Mouse (Mus musculus): ENCODE measurements around the gene Lamc1. TPM values are rescaled to one million over a fixed set of nuclear protein-coding genes. Genes with fewer than 3 reads are reported as not detected.
A peak's percentile ranks its signal among the peaks of the same experiment; 100 is the strongest.

Lamc1 gene
- total RNA-seq, 2 experiments from 2014 or later = 25.3 to 34.8 TPM

DNA sequence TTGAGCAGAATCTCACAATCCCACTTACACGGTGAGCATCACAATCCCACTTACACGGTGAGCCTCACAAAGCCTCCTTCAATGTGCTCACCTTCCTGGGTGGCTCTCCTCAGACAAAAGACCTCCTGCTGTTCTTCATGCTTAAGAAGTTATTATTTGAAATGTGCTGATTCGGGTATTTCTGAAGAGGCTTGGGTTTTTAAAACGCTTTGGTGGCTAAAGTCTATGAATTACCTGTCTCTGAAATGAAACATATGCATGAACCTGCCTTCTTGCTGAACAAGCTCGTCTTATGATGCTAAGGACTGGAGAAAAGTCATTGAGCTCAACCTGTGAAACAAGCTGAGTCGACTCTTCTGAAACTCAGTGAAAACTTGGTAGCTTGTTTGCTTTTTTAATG lies 36.6 kb downstream of the Lamc1 start:
- no peak for DNase-seq

DNA sequence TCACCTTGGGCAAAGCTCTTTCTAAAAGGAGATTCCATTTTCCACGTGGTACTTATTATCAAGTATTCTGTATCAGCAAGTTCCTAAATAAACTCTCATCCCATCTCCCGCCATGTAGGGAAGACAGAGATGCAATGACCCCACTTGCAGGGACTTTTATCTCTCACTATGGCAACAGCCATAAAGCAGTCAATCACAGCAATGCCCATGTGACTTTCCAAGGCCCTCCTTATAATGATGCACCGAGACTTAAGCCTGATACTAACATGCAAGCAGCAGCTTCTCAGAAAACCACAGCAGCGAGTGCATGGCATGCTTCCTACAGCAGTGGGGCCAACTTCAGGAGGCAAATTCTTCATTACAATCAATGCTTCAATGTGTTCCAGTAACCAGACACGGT lies 39.7 kb downstream of the Lamc1 start:
- no peak for DNase-seq

DNA sequence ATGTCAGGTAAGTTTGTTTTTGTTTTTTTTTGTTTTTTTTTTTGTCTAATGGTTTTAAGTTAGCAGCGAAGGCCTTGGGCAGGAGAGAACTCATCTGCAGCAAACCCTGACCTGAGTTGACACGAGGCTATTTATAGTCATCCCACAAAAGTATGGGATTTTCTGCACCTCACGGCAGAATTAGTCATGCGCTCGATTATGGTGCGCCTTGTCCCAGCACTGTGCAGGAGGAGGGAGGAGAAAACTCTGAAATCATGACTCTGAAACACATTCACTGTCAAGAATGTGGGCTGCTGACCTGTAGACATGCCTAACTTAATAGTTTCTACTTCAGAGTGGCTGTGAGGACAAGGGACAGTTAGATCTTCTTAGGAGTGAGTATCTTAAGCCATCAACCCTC lies 40.4 kb downstream of the Lamc1 start:
- DNase-seq = no peak

DNA sequence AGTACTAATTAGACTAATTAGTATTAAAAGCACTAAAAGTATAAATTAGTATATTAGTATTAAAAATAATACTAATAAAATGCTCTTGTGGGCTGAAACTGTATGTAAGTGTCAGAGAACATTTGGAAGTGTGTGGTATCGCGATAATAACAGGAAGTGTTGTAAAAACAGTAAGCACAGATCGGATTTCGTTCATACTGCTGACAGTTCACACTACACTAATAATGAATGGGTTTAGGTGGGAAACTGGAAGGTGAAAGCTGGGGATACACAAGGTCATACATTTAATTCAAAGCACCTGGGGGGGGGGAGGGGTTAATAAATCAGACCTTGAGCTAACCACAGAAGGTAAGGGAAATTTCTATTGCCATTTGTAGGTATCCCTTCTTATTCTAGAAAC lies 41.2 kb downstream of the Lamc1 start:
- no peak for DNase-seq

DNA sequence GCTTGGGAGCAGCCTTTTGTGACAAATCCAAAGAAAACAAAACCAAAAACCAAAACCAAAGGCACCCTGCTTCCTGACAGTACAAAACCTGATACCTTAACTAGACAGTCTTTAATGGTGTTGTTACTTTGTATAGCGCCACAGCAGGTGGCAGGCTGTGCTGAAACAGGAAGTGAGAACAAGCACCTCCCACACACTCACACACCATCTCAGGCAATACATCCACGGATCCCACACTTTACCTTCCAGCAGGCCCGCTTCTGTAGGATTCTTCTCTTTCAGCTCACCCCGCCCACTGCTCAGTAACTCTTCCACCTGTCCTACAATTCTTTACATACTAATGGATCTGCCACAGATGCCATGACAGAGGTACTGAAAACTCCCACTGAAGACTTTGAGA lies 44.6 kb downstream of the Lamc1 start:
- DNase-seq = no peak

DNA sequence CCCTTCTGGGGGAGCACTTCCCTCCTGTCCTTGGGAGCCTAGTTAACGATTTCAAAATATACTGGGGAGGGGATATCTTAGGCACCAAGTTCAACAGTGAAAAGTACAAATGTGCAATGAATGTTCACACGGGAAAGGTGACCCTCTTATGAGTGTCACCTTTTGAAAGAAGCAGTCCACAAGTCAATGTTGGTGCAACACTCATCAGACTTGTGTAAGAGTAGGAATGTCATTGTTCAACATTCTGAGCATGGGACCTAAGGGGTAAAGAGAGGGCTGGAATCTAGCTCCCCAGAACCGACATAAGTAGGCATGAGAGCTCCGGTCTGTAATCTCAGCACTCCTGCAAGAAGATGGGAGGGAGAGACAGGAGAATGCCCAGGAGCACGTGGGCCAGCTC lies 45.1 kb downstream of the Lamc1 start:
- no peak for DNase-seq

DNA sequence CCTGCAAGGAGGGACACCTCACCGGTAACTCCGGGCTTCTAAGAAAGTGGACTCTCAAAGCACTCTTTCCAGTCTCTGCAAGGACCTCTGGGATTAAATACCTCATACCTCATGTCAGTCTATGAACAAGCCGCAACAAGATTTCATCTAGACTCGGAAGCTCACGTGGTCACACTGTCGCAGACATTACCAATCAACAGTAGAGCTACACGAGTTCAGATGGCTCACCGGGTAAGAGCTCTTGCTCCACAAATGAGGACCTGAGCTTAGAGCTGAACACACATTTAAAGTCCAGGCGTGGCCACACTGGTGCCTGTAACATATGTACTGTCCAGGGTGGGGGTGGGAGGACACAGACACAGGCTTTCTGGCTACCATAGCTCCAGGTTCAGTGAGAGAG lies 46.4 kb downstream of the Lamc1 start:
- DNase-seq = no peak

DNA sequence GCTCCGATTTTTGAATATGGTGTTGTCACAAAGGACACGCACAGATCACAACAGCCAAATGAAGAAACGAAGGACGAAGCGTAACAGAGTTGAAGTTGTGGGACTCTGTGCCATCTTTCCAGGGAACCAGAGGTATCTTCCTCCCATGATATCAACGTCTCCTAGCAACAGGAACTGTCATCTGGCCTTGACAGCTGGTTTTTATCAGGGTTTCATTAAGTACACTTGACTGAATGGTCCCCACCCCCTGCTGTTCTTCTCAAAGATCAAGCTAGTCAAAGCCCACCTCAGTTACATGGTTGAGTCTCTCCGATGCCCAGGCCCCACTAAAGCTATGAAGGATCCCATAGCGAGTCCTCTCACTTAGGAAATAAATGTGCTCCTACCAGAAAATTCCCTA lies 47.4 kb downstream of the Lamc1 start:
- no peak for DNase-seq

DNA sequence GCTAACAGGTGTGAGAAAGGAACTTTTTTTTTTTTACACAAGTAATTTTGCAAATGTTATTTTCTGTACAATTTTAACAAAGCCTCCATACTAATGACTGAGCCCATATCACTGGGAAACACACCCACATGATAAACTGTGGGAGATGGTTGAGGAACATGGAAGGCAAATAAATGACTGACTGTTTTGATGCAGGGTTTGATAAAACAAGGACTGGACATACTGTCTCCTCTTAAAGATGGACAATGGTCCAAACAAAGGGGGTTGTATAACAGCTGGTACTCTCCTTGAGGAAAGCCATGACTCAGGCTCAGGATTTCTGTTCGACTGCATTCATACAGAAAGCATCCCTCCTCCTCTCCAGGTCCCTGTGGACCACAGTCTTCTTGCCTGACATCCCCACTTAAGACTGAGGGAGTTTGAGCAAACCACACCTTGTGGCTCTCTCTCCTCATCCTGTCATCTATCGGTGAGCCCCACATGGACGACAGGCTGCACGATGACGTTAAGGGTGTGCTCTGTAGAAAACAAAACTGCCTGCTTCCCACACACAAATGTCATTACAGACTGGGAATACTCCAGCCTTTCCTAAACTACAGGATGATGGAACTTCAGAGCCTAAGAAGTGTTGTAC lies 50.1 kb downstream of the Lamc1 start:
- DNase-seq = peak; percentile 29 to 34

DNA sequence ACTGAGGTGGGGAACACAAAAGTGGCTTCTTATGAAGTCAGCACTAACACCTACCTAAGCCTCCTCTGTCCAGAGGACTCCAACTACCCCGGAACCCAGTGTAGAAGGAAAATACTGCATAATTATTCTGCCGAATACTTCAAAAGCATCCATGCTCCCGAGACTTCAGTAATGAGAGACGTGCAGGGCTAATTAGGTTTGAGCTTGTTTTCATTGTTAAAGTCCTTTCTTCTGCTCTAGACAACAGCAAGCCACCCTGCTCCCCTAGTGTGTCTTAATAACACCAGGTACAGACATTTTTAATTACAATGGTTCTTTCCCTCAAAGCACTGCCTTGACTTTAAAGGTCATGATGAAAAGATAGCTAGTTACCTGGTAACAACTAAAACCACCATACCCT lies 51.1 kb downstream of the Lamc1 start:
- no peak for DNase-seq

DNA sequence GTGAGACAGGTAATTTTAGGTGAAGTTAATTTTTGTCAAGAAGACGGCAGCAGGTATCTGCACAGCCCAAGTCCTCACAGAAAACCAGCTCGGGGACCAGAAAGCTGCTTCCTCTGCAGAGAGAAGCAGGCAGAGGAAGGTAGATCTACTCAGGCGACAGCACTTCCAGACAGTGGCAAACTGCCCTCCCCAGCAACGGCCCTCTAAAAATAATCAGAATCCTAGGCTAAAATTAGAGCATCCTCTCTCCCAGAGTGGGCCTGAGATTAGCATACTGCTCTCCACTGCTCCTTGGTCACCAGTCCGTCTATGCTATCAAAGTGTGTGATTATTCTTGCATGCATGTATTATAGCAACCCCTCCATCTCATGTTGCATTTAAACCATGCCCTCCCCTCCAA lies 52.2 kb downstream of the Lamc1 start:
- no peak for DNase-seq

DNA sequence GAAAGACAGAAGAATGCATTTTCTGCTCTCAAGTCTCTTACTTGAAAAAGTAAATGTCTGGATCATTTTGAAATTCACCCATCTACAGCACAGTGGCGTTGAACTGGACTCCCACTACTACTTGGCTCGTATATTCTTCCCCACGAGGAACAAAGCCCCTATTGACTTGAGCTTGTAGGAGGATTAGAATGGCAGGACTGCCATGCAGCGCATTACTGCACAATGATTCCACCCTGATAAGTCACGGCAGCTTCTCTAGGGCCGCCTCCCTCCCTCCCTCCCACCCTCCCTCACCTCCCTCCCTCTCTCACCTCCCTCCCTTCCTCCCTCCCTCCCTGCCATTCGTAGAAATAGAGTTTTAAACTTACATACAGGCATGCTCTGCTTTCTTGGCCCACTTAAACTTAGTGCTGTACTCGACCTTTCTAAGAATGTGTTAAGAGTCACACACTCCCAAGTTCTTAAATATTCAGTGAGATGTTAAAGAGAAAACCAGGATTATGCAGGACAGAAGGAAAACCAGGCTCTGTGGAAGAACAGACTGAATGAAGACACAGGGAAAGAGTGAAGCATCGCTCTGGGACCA lies 54.5 kb downstream of the Lamc1 start:
- no peak for DNase-seq

DNA sequence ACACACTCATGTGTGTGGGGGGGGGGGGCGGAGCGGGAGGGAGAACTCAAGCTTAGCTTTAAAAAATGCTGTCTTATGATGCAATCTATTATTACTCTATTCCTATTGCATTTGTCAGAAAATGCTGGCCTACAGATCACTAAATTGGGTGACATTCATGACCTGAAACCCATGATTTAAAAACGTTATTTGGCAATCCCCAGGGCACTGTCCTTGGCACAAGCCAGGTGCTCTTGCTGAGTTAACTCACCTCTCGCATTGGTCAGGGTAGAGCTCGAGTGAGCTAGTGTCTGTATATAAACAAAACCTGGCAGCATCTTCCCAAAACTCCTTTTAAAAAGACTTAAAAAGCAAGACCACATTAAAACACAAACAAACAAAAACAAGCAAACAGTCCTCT lies 57.1 kb downstream of the Lamc1 start:
- no peak for DNase-seq

DNA sequence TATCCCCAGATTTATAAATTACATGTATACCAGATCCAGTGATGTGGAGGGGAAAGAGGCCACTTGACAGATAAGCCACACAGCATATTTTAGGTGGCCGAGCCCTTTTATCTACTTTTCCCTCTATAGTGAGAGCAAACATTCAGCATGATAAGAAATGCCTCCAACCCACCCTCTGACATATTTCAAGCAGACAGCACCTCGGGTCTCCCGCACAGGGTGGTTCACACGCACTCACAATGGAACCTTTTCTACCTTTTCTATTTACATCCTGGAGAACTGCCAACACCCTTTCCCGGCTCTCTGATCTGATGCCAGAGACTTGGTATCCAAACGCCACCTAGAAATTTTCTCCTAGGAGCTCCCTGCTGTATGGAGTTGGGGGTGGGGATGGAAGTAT lies 58.0 kb downstream of the Lamc1 start:
- no peak for DNase-seq

DNA sequence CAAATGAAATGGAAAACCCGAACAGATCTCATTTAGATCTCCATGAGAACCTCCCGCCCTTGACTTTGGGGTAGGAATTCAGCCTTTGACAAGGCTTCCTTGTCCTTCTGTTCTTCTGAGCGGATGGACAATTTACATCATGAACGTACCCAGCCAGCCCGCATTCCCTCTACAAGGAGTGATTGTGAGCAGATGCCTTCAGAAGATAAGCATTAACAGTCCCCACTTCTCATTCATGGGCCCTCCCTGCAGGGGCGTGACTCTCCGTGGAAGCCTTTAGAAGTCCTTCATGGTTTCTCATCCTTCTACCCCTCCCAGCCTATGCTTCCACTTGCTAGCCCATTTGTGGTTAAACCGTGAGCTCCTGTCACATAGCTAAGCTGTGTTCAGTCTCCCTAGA lies 58.9 kb downstream of the Lamc1 start:
- DNase-seq = no peak

DNA sequence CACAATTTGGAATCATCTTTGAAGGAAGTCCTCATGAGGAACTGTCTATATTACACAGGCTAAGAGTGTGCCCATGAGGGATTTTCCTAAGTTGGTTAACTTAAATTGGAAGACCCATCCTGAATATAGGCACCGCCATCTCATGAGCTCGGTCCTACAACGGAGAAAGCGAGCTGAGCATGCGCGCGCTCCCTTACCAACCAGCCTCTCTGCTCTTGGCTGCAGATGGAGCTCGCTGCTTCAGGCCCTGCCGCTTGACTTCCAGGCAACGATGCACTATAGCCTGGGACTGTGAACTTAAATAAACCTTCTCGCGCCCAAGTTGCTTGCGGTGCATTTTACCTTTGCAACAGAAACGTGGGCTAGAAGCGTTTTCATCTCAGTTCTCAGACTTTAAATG lies 61.8 kb downstream of the Lamc1 start:
- no peak for DNase-seq

DNA sequence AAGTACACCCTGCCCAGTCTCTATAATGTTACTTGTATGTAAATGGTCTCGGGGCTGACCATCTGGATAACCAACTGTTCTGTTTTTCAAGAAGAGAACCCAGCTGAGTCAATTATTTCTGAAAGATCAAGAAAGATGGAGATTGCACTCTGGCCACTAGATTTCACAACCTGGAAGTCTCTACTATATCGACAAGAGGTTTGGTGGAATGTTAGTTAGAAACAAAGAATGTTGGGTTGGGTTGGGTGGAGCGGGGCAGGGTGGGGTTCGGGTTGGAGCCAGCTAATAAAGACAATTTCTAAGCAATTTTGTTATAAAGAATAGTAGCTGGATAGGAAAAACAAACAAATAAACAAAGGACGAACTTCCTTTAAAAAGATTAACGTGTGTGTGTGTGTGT lies 62.9 kb downstream of the Lamc1 start:
- no peak for DNase-seq

DNA sequence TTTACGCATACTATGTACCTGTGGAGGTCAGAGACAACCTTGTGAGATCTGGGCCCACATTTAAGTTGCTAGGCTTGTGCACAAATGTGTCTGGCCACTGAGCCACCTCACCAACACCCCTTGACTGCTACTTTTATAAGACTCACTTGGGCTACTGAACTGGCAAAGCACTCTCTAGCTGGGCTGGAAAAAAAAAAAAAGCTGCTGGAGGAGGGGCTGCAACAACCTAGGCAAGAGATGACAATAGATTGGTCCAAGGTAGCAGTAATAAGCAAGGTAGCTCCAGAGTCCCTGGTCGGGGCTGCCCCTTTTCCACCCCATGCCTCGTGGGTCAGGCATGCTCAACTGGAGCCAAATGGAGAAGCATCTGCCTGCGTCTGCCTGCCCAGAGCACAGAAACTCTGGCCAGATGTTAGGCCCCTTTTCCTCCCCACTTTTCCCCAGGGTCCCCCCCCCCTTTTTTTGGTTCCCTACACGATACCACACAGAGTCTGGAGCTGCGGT lies 63.7 kb downstream of the Lamc1 start:
- no peak for DNase-seq

DNA sequence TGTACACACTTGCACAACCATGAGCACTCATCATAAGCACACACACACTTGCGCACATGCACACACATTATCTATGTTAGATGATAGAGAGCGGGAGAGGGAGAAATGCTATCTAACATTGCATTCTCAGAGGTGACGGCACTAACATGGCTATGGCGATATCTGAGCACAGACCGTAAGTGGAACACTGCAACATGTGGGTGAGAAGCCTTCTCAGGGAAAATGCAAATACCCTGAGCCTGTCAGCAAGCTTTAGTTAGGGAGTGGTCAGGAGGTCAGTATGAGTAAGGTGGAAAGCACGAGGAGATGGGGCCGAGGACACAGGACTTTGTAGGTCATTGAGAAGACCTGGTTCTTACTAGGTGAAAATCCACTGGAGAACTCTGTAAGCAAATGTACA lies 64.3 kb downstream of the Lamc1 start:
- DNase-seq = no peak

DNA sequence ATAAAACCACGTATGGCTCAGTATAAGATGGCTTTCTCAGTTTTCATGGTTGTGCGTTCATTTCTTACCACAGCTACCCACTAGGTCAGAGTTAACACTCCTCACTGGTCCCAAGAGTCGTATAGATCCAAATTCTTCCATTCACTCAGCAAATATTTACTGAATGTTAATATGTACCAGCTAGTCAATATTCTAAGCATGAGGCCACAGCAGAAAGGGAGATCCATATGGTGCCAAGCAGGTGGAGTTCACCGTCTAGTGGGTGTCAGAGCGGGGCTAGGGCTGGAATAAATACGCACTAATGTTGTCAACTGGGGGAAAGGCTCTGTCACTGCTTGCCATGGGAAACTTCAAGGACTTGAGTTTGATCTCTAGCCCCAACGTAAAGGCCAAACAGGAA lies 64.9 kb downstream of the Lamc1 start:
- no peak for DNase-seq

DNA sequence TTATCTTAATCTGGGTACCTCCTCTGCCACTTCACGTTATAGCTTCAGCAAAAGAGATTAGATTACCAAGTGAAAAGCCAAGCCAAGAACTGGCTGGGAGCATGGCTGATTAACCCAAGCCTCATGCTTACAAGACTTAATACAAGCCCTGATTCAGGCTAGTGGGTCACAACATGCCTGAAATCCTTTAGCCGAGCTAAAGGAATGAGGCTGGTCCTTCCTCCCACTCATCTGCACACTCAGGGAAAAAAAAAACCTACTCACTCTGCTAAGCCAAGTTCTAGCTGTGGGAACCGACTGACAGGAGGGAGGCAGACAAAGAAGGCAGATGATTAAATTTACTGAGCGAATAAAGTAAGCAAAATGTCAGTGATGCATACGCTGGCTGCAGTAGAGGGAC lies 65.7 kb downstream of the Lamc1 start:
- DNase-seq = no peak

DNA sequence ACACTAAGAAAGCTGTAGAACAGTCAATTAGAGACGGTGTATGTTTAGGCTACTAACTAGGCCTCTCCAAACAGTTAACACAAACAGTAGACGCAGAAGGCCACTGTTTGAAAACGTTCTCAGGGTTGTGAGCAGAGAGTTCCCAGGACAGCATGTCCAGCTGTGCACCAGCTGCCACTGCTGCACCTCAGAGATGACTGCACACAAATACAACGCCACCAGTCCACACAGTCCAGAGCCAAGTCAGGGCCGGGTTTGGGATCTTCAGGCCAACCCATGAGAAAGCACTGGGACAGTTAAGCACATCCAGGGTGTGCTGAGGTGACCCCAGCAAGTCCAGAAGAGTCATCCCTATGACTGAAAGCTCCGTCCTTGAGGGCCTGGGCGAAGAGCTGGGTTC lies 67.0 kb downstream of the Lamc1 start:
- no peak for DNase-seq

DNA sequence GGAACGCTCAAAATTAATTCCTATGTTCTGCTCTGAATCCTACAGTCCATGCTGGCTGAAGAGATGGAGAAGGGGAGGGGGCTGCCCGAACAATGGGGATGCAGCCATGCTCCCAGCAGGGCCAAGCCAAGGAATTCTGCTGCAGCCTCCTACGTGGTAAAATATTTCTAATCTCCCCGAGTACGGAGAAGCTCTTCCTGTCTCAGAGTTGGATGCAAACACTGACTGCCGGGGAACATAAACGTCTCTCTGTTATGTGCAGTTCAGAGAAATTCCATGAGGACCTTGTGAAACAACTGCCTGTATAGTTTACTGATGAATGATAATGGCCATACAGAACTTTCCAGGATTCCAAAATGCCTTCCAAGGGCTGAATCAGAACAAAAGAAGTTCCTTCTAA lies 67.5 kb downstream of the Lamc1 start:
- no peak for DNase-seq

DNA sequence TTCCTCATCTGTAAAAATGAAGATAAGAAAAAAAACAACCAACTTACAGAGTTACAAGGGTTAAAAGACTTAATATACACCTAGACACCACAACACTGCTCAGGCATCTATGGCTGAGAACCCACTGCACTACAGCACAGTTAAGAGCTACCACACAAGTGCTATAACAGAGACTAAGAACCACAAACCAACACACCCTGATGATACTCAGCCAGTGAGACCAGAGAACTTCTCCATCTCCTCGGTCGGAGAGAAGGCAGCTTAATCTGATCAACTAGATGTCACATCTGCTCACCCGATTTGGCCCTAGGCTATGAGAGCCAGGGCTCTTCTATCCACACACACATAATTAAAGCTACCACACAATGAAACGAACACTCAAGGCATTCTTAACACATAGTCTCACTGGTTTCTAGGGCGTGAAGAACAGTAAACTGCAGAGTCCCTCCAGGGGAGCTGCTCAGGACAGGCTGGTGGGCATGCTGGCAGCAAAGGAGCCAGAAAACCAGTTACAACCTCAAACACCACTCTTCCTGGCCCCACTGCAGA lies 72.8 kb downstream of the Lamc1 start:
- DNase-seq = no peak

Data from layer of hippocampus, postnatal 36 days (tissue).